ENCODE assay signal across 26 mouse cellular contexts in the genomic region with DNA sequence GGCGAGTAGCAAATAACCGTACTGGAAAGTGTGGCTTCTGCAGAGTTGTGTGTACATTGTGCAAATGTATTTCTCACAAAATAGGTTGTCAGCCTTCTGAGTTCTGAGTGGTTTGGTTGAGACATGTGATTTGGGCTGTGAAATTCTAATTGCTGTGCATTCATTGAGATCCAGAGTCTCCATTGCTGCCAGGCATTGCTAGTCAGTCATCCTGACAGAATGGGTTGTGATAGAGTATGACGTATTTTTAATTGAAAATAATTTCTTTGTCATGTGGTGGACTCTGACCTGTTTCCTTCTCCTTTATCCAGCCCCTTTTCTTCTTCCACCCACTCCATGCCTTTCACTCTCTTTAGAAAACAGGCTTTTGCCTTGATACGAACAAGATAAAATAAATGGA. TPM values are rescaled to one million over a fixed set of nuclear protein-coding genes. Genes with fewer than 3 reads are reported as not detected.
DNase-seq lines count a peak whose midpoint lies in the region; ATAC-seq and TF ChIP-seq lines count a peak whose summit lies in the region.
"Had no signal": no experiment of that assay in that cellular context is flagged by ENCODE, and none has a peak within 500 bp of the region (broad histone marks: within the 10 kb centered on the region; RNA-seq: fewer than 3 reads in every experiment).

No protein-coding gene starts in this region.

- TF ChIP-seq CTCF in stomach, postnatal 0 days (IDR thresholded peaks at IDR 0.05; ENCODE audit: low read depth) = no peak

- no peaks in the 10 kb centered on the region for H3K4me1 ChIP-seq in stomach, postnatal 0 days (replicated peaks; ENCODE audit: control insufficient read depth, insufficient read depth)
- 0 out of 2 replicates have a peak, but pooled peaks cover 7% of the 10 kb centered on the region for H3K4me1 ChIP-seq in midbrain, embryonic 10.5 days
- H3K4me1 ChIP-seq: embryonic facial prominence, embryonic 13.5 days; embryonic facial prominence, embryonic 15.5 days; forebrain, embryonic 15.5 days had no signal

- WGBS in stomach, postnatal 0 days = 82% methylated on average over 4 of the region's 4 CpGs
- WGBS in midbrain, embryonic 10.5 days = 94% methylated on average over 4 of the region's 4 CpGs

- no peak overlapping the region for H3K4me3 ChIP-seq in stomach, postnatal 0 days (ENCODE audit: low read depth, low read length)
- H3K4me3 ChIP-seq in midbrain, embryonic 10.5 days = no peak overlapping the region
- H3K4me3 ChIP-seq: embryonic facial prominence, embryonic 13.5 days; embryonic facial prominence, embryonic 15.5 days; erythroblast, embryonic 14.5 days; forebrain, embryonic 10.5 days; forebrain, embryonic 12.5 days; forebrain, embryonic 15.5 days had no signal

- peak; percentile 54 for DNase-seq in Muller cell, postnatal 12 days (ENCODE audit: inconsistent ontology term)
- peak; percentile 56 for DNase-seq in retina, embryonic 14.5 days (ENCODE audit: low spot score)
- DNase-seq in stomach, postnatal 0 days (ENCODE audit: low spot score) = no peak
- no peak for DNase-seq in midbrain, embryonic 10.5 days (ENCODE audit: low spot score)
- DNase-seq in MN1 (ENCODE audit: low spot score) = no peak
- DNase-seq: adrenal gland, adult 8-10 months; adrenal gland, postnatal 14 days; adrenal gland, postnatal 36 days; cerebellum, adult 11 months; cerebellum, adult 18-20 months; cerebellum, adult 8-10 months; cerebellum, adult 9-11 months; cerebellum, postnatal 14 days; cerebellum, postnatal 36 days; embryo, embryonic 11 days had no signal

- H3K36me3 ChIP-seq in stomach, postnatal 0 days (ENCODE audit: control insufficient read depth, insufficient read depth, low read length) = no peaks in the 10 kb centered on the region
- no peaks in the 10 kb centered on the region for H3K36me3 ChIP-seq in midbrain, embryonic 10.5 days
- H3K36me3 ChIP-seq: embryonic facial prominence, embryonic 15.5 days; forebrain, embryonic 10.5 days; forebrain, embryonic 12.5 days; forebrain, embryonic 15.5 days had no signal

- H3K4me2 ChIP-seq in stomach, postnatal 0 days (replicated peaks; ENCODE audit: low read depth) = no peak overlapping the region
- H3K4me2 ChIP-seq: embryonic facial prominence, embryonic 13.5 days; embryonic facial prominence, embryonic 15.5 days; forebrain, embryonic 12.5 days; forebrain, embryonic 15.5 days had no signal

- H3K27me3 ChIP-seq in stomach, postnatal 0 days (ENCODE audit: control insufficient read depth, insufficient read depth, low read length) = no peaks in the 10 kb centered on the region
- H3K27me3 ChIP-seq in midbrain, embryonic 10.5 days (ENCODE audit: low read depth, poor library complexity, severe bottlenecking) = no peaks in the 10 kb centered on the region
- H3K27me3 ChIP-seq: CH12.LX; embryonic facial prominence, embryonic 13.5 days; embryonic facial prominence, embryonic 15.5 days; forebrain, embryonic 12.5 days; forebrain, embryonic 15.5 days; Patski had no signal

- ATAC-seq in stomach, postnatal 0 days (ENCODE audit: low FRiP score, low TSS enrichment) = 0 out of 2 replicates have a peak, but pooled peaks have one; percentile 34
- ATAC-seq: activated CD4-positive, CD25-positive, alpha-beta regulatory T cell, adult 4 months; CD4-positive, CD25-positive, alpha-beta regulatory T cell, adult 4 months; forebrain, embryonic 15.5 days; Patski had no signal

- no peaks in the 10 kb centered on the region for H3K9me3 ChIP-seq in stomach, postnatal 0 days (ENCODE audit: control insufficient read depth, low read length)
- H3K9me3 ChIP-seq in midbrain, embryonic 10.5 days (replicated peaks) = no peaks in the 10 kb centered on the region
- H3K9me3 ChIP-seq: embryonic facial prominence, embryonic 13.5 days; embryonic facial prominence, embryonic 15.5 days; forebrain, embryonic 10.5 days; forebrain, embryonic 12.5 days; forebrain, embryonic 15.5 days; G1E had no signal

- H3K9ac ChIP-seq in stomach, postnatal 0 days (ENCODE audit: low read length) = no peak overlapping the region
- H3K9ac ChIP-seq: embryonic facial prominence, embryonic 13.5 days; embryonic facial prominence, embryonic 15.5 days; forebrain, embryonic 12.5 days; forebrain, embryonic 15.5 days had no signal

- TF ChIP-seq EP300 in stomach, postnatal 0 days (optimal IDR thresholded peaks at IDR 0.05) = no peak

- no peak overlapping the region for H3K27ac ChIP-seq in stomach, postnatal 0 days (replicated peaks)
- no peak overlapping the region for H3K27ac ChIP-seq in midbrain, embryonic 10.5 days (replicated peaks)
- H3K27ac ChIP-seq: embryonic facial prominence, embryonic 13.5 days; embryonic facial prominence, embryonic 15.5 days; forebrain, embryonic 10.5 days; forebrain, embryonic 12.5 days; forebrain, embryonic 15.5 days had no signal

RNA-seq across cellular contexts. Expression of a gene that starts 54.0 kb away (rescaled TPM):
- polyA plus RNA-seq in stomach, postnatal 0 days (2015; fragmentation: Nextera tagmentation; extraction: Ambion mirVana) = 64.2 and 65.1 TPM in 2 replicates
- polyA plus RNA-seq in midbrain, embryonic 10.5 days (2016; fragmentation: Nextera tagmentation; extraction: Ambion mirVana) = 45.0 and 55.5 TPM in 2 replicates

Comparison
In these comparisons a context has a peak if more than half of its experiments do, and no peak if none do; other contexts are left out.
1. DNase-seq: peak in Muller cell, postnatal 12 days (single experiment) and retina, embryonic 14.5 days (single experiment); none in stomach, postnatal 0 days (single experiment), midbrain, embryonic 10.5 days (single experiment) and MN1 (single experiment).